Mouse (Mus musculus): ENCODE measurements around the gene Hpse2.

- TF ChIP-seq POLR2A (IDR thresholded peaks at IDR 0.05; ENCODE audit: insufficient read depth, low read length), result no peak
- TF ChIP-seq CTCF (IDR thresholded peaks at IDR 0.05; ENCODE audit: low read depth, low read length), result no peak
Observed at GRCm38 (mm10) chr19:42973740-42974139, 414.4 kb downstream of the Hpse2 start.
